Mouse (Mus musculus) spleen, adult 18-20 months (tissue): ENCODE results near the gene Ier3.
"Not testable (repeated sequence)": the region's sequence is repeated elsewhere in the genome, so short reads cannot be mapped to it uniquely, and the experiment has no call there.

ENCODE experiments used
- DNase-seq, 2 experiments: peaks; one replicate each; pipeline ENCODE4 v3.0.0; 2022; ENCODE audit warnings: mixed read lengths in 2 of 2

Ier3 gene

DNA sequence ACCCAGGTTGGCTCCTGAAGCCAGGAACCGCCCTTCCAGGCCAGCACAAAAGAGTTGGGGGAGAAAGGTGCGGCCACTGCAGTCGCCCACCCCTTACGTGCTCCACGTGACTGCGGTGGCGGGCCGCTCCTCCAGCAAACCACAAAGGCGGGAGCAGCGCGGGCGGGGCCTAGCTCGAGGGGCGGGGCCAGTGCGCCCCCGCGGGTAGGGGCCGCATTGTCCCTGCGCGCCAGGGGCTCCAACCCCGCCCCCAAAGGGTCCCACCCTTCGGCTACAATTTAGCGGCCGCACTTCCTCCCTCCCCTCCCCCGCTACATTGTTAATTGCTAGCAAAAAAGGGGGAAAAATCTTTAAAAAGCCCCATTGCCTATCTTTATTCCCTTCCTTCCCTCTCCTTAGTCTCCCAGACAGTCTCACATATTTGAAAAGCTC, 15.5 kb downstream of the Ier3 start:
- DNase-seq: peak; percentile 80 to 88

DNA sequence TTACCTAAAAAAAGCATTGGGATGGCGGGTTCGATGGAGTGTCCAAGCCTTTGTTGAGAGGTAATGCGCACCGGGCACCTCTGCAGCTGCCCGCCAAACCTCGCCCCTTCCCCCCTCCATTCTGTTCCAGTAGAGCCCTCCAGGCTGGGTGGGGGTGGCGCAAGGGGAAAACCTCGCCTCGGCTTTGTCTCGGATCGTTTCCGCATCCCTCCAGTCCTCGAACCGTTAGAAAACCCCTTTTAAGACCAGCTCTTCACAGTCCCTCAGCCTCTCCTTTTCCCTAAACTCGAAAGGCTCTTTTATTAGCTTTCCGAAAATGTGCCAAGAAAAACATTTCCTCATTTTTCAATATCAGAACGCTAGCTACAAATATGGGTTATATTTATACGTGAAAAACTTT, 16.0 kb downstream of the Ier3 start:
- DNase-seq: peak; percentile 48 to 50

DNA sequence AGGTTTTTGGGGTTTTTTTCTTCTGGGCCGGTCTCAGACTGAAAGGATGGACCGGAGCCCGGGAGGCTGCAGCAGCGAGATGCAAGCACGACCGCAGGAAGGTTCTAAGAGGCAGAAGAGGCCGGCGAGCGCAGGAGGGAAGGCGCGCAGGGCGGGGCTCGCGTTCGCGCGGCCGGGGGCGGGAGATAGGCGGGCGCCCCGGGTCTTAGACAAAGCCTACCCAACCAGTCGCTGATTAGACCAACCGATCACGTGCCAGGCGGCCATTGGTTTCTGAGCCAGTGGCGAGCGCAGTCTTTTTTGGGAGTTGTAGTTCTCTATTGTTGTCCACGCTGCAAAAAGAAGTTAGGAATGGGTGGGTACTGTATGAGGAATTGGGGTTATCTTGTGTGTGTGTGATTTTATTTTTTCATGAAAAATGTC, 16.6 kb downstream of the Ier3 start, which contains the start of gene Tubb5:
Gene Tubb5 (minus strand): TSS at position 185 of the 423 bp plus-strand sequence.
- DNase-seq: peak; percentile 93

DNA sequence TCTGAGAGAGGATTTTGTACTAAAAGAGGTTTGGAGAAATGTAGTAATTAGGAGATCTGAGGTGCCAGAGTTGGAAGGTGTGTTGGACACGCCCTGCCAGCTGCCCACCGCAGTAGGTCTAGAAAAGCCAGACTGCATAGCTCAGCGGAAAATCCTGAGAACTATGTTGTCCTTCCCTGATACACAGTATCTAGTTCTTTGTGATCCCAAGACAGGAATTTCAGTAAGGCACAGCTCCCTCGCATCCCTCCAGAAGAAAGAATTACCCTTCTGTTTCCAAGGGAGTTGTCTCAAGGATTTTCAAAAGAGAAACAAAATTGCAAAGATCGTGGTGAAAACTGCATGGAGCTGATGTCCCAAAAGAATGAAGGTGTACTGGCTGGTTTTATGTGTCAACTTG, 17.1 kb downstream of the Ier3 start:
- no peak for DNase-seq

DNA sequence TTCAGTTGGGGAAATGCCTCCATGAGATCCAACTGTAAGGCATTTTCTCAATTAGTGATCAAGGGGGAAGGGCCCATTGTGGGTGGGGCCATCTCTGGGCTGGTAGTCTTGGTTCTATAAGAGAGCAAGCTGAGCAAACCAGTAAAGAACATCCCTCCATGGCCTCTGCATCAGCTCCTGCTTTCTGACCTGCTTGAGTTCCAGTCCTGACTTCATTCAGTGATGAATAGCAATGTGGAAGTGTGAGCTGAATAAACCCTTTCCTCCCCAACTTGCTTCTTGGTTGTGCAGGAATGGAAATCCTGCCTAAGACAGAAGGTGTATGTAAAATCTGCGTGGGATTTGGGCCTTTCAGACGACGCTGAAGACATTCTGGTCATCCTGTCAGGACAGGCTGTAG, 17.5 kb downstream of the Ier3 start:
- DNase-seq: not testable (repeated sequence)

DNA sequence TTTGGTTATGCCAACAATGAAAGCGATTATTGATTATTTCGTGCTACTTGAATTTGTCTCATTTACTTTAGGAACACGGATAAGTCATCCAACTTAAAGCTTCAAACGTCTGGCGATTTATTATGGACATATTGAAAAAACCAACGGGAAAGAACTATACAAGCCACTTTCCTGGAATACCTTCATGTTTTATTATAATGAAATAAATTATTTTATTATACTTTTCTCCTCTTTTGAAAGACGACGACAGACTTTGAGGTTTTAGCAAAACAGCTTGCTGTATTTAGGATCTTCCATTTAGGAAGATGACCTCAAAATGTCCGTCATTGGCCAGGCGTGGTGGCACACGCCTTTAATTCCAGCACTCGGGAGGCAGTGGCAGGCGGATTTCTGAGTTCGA, 19.1 kb downstream of the Ier3 start:
- DNase-seq: no peak

DNA sequence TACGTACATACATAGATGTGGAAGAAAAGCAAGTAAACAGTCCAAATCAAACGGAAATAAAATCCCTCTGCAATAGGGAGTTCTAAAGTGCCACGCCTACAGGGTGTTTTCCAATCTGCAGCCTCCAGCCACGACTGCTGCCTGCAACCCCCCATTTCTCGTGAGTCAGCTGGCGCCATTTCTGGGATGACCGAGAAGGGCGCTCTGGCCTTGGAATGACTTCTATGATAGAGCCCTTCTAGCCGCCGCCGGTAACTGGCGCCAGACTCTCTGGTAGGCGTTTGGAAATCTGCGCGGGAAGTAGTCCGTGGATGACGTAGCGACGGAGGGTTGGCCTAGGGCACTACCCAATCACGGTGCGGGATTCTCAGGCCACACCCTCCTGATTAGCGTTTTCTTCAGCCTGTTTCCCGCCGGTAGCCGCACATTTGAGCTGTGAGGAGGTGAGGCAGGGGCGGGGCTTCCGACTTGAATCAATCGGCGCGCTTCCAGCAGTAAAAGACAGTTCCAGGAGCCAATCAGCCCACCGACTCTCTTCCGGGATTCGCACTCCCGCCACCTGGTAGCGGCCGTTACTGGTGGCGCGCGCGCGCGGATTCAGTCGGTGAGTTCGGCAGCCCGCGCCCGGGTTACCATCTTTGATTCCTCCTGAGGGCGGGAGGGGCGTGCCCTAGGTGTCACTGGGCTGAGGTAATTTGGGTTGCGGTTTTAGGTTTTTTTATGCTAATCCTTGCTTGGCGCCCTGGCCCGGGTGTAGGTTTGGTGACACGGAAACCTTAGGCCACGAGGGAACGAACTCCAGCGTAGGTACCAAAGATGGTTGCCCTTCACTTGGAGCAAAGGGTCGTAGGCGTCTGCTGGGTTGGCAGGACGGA, 19.8 kb downstream of the Ier3 start, which contains the start of gene Mdc1:
Gene Mdc1 (plus strand): TSS at position 440 of the 875 bp plus-strand sequence.
- peak; percentile 96 to 98 for DNase-seq

DNA sequence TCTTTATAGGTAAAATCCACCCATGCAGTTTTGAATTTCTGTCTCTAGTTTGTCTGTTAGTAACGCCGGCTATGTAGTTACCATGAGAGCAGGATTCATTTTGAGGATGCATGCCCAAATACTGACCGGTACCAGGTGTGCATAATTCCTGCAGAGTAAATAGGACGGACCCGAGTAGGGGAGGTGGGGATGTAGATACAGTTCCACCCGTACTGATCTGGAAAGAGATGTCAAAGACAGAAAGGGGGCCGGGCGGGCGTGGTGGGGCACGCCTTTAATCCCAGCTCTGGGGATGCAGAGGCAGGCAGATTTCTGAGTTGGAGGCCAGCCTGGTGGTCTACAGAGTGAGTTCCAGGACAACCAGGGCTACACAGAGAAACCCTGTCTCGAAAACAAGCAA, 20.5 kb downstream of the Ier3 start:
- no peak for DNase-seq

DNA sequence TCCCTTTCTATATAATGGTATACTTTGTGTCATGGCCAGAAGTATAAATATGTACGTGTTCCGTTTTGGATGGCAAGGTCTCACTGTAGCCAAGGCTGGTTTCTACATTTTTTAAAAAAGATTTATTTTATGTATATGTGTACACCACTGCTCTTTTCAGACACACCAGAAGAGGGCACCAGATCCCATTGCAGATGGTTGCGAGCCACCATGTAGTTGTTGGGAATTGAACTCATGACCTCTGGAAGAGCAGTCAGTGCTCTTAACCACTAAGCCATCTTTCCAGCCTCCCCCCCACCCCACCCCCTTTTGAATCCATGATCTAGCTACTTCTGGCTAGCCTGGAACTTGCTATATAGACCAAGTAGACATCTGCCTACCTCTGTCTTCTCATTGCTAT, 22.0 kb downstream of the Ier3 start:
- no peak for DNase-seq

DNA sequence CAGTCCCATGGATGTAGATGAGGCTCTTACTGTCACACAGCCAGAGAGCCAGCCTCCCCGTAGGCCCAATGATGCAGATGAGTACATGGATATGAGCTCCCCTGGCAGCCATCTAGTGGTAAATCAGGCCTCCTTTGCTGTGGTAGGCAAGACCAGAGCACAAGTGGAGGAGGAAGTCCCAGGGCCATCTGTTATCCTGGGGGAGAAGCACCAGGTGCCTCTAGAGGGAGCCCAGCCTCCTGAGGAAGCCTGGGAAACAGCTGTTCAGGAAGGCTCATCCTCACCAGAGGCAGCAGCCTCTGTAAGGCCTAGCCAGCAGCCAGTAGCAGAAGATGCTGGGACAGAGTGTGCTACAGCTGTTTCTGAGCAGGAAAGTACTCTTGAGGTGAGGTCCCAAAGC, 26.6 kb downstream of the Ier3 start:
- DNase-seq: no peak

DNA sequence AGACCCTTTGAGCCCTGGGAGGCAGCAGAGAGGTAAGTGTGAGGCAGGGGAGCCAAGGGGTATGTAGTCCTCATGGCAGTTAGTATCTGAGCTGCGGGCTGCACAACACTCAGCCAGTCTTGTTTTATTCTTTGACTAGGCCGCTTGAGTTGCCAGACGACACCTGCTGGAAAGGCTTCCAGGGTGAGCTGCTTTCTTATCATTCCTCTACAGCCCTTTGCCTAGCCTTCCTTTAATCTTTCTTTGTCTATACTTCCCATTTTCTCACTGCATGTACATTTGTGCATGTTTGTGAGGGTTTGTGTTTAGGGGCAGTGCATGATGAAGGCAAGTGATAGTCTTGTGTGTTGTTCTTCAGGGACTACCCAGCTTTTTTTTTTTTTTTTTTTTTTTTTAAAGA, 29.5 kb downstream of the Ier3 start:
- DNase-seq: no peak

DNA sequence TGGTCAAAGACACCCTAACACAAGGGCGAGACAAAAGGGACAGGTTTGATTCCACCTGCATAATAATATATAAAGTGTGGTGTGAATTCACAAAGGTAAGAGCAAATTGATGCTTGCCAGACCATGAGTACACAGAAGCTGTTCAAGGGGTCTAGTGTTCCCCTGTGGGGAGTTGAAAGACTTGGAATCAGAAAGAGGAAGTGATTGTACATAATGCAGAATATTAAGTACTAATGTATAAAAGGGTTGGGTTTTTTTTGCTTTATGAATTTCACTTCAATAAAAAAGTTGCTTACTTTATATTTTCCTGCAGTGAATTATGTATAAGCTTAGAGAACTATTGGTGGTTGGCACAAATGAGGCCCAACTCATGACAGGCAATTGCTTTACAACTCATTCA, 37.9 kb downstream of the Ier3 start:
- DNase-seq: no peak

DNA sequence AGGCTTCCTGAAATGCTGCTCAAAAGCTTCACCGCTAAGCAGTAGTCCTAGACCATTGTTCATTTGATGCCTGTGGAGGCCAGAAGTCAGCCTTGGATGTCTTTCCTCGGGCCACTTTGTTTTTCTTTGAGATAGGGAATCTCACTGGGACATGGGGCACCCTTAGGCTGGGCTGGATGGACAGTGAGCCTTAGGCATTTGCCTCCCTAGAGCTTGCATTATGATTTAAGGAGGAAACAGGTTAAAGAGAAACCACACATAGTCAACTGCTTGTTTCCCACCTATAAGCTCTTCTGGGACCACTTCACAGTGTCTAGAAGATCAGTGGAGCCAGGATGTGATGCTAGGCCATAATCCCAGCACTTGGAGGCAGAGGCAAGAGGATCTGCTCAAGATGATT, 38.4 kb downstream of the Ier3 start:
- DNase-seq: no peak

DNA sequence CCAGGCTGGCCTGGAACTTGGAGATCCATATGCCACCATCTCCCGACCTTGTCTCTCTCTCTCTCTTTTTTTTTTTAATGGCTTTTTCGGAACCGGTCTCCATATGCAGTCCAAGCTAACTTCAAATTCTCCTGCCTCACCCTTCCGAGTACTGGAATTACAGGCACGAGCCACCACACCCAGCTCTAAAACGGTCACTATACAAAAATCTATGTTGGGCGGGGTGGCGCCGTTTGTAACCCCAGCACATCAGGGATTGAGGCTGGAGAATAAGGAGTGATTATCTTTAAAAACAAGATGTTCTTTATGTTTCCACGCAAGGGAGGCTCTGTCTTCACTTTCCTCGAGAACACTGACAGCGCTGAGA, 39.3 kb downstream of the Ier3 start:
- DNase-seq: no peak

DNA sequence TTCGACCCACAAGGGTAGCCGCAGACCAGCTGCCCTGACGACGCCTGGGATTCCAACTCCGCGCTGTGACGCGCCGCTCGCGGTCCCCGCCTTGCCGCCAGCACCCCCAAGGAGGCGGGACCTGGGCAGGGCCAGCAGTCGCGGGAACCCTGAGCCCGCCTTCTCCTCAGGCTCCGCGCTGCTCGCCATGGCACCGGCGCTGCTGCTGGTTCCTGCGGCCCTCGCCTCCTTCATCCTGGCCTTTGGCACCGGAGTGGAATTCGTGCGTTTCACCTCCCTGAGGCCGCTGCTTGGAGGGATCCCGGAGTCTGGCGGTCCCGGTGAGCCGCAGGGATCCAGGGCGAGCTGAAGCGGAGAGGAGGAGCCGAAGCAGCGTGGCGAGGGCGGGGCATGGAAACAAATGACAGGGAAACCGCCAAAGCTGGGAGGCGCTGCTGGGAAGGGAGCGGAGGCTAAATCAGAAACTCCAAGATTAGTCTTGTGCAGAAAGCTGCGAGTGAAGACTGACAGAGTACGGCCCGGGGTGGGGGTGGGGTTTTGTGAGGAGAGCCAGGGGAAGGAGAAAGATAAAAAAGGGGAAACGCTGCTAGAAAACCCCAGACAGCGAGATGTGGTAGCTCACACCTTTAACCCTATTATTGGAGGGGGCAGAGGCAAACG, 39.8 kb downstream of the Ier3 start, which contains the start of gene Nrm:
Gene Nrm (plus strand): TSS at position 121 of the 660 bp plus-strand sequence.
- peak; percentile 75 to 83 for DNase-seq

DNA sequence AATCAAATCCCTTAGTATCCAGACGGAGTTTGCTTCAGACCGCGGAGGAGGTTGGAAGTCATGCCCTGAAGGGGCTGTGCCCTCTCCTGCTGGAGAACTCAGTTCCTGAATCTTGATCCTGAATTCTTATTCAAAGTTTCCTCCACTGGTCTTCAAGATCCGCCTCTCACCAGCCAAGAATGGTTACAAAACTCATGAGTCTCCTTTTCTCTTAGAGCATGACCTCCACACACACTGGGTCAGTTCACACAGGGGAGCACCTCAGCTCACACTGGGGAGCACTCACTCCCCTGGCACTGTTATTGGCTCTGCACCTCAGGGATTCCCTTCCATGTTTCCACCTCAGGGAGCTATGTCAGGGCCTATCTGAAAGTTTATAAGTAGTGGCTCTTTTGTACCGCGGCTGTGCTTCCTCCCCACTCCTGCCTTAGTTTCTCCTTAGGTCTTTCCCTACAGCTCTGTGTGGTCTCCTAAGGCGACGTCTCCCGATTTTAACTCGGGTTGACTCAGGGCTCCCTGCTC, 43.4 kb downstream of the Ier3 start:
- DNase-seq: no peak

DNA sequence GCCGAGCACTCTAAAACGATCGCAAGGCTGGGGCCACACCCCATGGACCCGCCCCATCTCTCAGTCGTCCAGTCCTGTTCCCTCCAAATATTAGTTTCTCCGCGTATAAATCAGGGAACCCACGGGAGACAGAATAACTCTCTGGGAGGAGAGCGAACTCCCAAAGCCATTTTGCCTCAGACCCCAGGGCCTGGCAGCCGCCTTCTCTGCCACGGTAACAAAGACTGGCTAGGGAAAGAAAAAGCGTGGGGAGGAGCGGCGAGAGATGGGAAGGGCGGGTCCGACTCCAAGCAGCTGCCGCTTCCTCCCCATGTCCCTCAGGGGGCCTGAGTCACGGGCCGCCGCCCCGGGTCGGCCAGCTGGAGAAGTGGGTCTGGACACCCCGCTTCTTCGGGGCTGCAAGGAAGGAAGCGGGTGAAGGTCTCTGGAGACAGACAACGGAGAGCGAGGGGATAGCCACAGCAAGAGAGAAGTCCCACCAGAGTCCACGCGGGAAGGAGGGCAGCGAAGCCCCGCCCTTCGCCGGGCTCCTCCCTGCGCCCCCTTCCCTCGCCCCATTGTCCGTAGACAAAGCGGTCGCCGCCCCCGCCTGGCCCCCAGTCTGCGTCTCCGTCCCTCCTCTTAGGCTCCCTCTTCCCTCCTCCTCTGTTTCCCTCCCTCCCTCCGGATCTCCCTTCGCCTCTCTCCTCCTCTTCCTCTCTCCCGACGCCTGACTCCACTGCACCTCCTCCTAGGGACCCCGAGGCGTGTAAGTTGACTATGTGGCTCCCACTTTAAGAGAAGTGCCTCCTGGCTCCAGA, 44.2 kb downstream of the Ier3 start, which contains the start of gene Ppp1r18:
Gene Ppp1r18 (plus strand): TSS at position 113 of the 800 bp plus-strand sequence.
- DNase-seq: peak; percentile 68 to 70

DNA sequence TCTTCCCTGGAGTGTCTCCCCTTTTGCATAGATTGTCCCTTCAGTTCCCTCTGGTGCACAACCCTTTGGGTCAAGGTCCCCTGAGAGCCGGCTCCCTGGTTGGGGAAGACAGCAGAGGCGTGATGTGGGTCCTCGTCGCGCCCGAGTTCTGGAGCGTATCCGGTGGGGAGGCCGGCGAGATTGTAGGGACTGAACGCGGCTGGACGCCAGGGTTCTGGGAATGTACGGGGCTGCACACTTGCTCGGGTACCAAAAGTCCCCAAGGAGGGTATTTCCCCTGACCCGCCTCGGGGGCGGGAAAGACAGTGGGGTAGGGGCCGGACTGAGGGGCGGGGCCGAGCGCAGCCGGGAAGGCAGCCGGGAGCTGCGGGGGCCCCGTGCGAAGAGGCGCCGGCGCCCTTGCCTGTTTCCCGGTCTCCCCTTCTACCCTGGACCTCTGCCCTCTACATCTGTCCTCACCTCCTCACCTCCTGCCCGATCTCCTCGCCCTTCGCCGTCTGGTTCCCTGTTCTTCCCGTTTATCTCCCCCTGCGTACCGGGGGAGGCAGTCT, 44.9 kb downstream of the Ier3 start:
- DNase-seq: peak; percentile 72 to 81

DNA sequence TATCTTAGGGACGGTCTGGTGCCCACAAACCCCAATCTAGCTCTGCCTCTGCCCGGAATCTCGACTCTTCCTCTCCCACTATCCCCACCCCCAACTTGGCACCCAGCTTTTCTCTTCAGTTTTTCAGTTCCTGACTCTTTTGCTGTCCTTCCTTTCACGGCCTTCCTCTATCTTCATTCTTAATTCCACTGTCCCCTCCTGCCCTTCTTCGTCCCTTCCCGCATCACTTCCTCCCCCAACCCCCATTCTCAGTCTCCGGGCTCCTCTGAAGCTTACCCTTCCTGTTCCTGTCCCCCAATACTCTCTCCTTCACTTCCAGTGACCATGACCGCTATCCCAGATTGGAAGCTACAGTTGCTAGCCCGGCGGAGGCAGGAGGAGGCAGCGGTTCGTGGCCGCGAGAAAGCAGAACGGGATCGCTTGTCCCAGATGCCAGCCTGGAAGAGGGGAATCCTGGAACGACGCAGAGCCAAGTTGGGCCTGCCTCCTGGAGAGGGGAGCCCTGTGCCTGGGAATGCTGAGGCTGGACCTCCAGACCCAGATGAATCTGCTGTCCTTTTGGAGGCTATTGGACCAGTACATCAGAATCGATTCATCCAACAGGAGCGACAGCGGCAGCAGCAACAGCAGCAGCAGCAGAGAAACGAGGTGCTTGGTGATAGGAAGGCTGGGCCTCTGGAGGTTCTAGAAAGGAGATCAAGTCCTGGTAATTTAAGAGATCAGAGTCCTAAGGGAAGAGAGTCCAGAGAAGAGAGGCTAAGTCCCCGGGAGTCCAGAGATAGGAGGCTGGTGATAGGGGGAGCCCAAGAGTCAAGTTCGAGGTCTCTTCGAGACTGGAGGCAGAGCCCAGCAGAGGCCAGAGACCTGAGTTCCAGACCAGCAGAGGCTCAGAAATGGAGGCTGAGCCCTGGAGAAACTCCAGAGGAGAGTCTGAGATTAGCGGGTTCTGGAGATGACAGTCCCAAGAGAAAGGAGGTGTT, 45.7 kb downstream of the Ier3 start:
- DNase-seq: peak; percentile 50 to 77

DNA sequence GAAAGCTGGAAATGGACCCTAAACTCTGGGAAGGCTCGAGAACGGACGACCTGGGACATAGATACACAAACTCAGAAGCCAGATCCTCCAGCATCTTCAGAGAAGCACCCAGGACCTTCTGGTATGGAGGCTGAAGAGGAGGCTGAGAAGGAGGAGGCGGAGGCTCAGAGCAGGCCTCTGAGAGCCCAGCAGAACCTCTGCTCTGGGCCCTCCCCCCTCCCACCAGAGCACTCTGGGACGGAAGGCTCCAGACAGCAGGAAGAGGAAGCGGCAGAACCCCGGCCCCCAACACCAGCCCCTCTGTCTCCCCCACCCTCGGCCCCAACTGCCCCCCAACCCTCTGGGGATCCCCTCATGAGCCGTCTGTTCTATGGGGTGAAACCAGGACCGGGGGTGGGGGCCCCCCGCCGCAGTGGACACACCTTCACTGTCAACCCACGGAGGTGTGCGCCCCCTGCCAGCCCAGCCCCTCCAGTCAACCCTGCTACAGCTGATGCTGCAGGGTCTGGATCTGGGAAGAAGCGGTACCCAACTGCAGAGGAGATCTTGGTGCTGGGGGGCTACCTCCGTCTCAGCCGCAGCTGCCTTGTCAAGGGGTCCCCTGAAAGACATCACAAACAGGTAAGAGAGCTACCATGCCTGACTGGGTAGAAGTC, 46.8 kb downstream of the Ier3 start:
- peak; percentile 59 to 70 for DNase-seq

DNA sequence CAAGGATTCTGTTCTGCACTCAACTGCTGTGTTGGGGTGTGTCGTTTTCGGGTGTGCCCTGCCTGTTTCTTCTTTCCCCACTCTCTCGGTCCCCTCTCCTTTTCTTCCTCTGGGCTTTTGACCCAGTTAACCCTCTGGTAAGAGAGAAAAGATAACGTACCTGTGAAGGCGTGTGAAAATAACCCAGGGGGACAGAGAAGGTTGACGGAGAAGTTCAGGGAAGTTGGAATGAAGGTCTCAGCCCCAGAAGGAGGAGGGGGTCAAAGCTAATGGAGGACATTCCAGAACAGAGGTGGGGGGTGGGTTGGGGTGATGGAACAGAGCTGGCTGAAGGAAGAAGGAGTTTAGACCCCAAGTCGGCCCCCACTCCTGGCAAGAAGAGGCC, 47.5 kb downstream of the Ier3 start:
- DNase-seq: no peak
